Comparison of ENCODE assay signal across 10 mouse cellular contexts in genomic region chr7:80715306-80715705, GRCm38 (mm10). TPM values are rescaled to one million over a fixed set of nuclear protein-coding genes. Genes with fewer than 3 reads are reported as not detected.
DNase-seq lines count a peak whose midpoint lies in the region; ATAC-seq and TF ChIP-seq lines count a peak whose summit lies in the region.
"Had no signal": no experiment of that assay in that cellular context is flagged by ENCODE, and none has a peak within 500 bp of the region (broad histone marks: within the 10 kb centered on the region; RNA-seq: fewer than 3 reads in every experiment).

No protein-coding gene starts in this region.

- H3K9me3 ChIP-seq in kidney, embryonic 16.5 days (ENCODE audit: low read length) = no peaks in the 10 kb centered on the region
- no peaks in the 10 kb centered on the region for H3K9me3 ChIP-seq in kidney, embryonic 14.5 days (ENCODE audit: control insufficient read depth, low read length)
- H3K9me3 ChIP-seq in heart, embryonic 12.5 days (replicated peaks) = no peaks in the 10 kb centered on the region
- H3K9me3 ChIP-seq: midbrain, embryonic 12.5 days had no signal

- no peak overlapping the region for H3K9ac ChIP-seq in kidney, embryonic 16.5 days (replicated peaks; ENCODE audit: low read length)
- no peak overlapping the region for H3K9ac ChIP-seq in kidney, embryonic 14.5 days (ENCODE audit: low read depth, low read length)
- no peak overlapping the region for H3K9ac ChIP-seq in heart, embryonic 12.5 days
- H3K9ac ChIP-seq: midbrain, embryonic 12.5 days had no signal

- TF ChIP-seq CTCF in left cerebral cortex, adult 2 months (IDR thresholded peaks at IDR 0.05) = no peak

- ATAC-seq in kidney, embryonic 16.5 days (ENCODE audit: low FRiP score, low TSS enrichment) = peak; percentile 19; the same call in 1 of the 2 replicates
- ATAC-seq in kidney, embryonic 14.5 days (ENCODE audit: low FRiP score, low TSS enrichment) = no peak
- no peak for ATAC-seq in heart, embryonic 12.5 days (ENCODE audit: insufficient number of reproducible peaks, low FRiP score)

- no peak overlapping the region for H3ac ChIP-seq in myocyte (ENCODE audit: control insufficient read depth, insufficient read length)

- DNase-seq in NIH3T3 (ENCODE audit: low read depth) = peak; percentile 82
- peak; percentile 47 to 50 for DNase-seq in left cerebral cortex, adult 2 months (ENCODE audit: extremely low spot score in 1 of 2, low spot score in 2 of 2)
- DNase-seq in urinary bladder, adult 18-20 months (ENCODE audit: low spot score in 2 of 2) = no peak
- no peak for DNase-seq in spleen, adult 18-20 months
- DNase-seq: gastrocnemius, postnatal 14 days had no signal

- H3K4me2 ChIP-seq in kidney, embryonic 16.5 days (replicated peaks; ENCODE audit: low read depth, low read length) = no peak overlapping the region
- no peak overlapping the region for H3K4me2 ChIP-seq in kidney, embryonic 14.5 days (replicated peaks; ENCODE audit: low read depth, low read length)
- H3K4me2 ChIP-seq in myocyte (ENCODE audit: low read depth) = peak overlapping the region; percentile 29
- no peak overlapping the region for H3K4me2 ChIP-seq in heart, embryonic 12.5 days
- H3K4me2 ChIP-seq: midbrain, embryonic 12.5 days had no signal

- peaks cover 45% of the 10 kb centered on the region for H3K36me3 ChIP-seq in kidney, embryonic 16.5 days (ENCODE audit: insufficient read depth, low read length)
- H3K36me3 ChIP-seq in kidney, embryonic 14.5 days (ENCODE audit: control insufficient read depth, insufficient read depth, low read length) = peaks cover 71% of the 10 kb centered on the region
- H3K36me3 ChIP-seq in myocyte (ENCODE audit: control insufficient read depth, insufficient read depth) = peaks cover 79% of the 10 kb centered on the region
- peaks cover 77% of the 10 kb centered on the region for H3K36me3 ChIP-seq in heart, embryonic 12.5 days

- intact Hi-C loops in left cerebral cortex, adult 2 months (cut with DNase I) = loop anchor here (2.0 kb wide), 1 partner anchor 51 kb away; no protein-coding TSS in a partner anchor

- H3K4me3 ChIP-seq in kidney, embryonic 16.5 days (ENCODE audit: low read length) = no peak overlapping the region
- no peak overlapping the region for H3K4me3 ChIP-seq in kidney, embryonic 14.5 days (ENCODE audit: low read length)
- no peak overlapping the region for H3K4me3 ChIP-seq in left cerebral cortex, adult 2 months
- no peak overlapping the region for H3K4me3 ChIP-seq in myocyte
- H3K4me3 ChIP-seq in heart, embryonic 12.5 days = no peak overlapping the region
- H3K4me3 ChIP-seq: midbrain, embryonic 12.5 days had no signal

- no peak overlapping the region for H3K27ac ChIP-seq in kidney, embryonic 16.5 days (ENCODE audit: low read length)
- H3K27ac ChIP-seq in kidney, embryonic 14.5 days (ENCODE audit: low read depth, low read length) = no peak overlapping the region
- H3K27ac ChIP-seq in left cerebral cortex, adult 2 months = no peak overlapping the region
- H3K27ac ChIP-seq in heart, embryonic 12.5 days (ENCODE audit: poor library complexity, severe bottlenecking) = no peak overlapping the region
- H3K27ac ChIP-seq: midbrain, embryonic 12.5 days had no signal

- no peaks in the 10 kb centered on the region for H3K79me2 ChIP-seq in myocyte (ENCODE audit: control insufficient read depth, insufficient read depth)

- TF ChIP-seq POLR2A in myocyte (IDR thresholded peaks at IDR 0.05; ENCODE audit: insufficient read length, low read depth) = no peak

- H3K27me3 ChIP-seq in kidney, embryonic 16.5 days (ENCODE audit: insufficient read depth, low read length) = no peaks in the 10 kb centered on the region
- H3K27me3 ChIP-seq in kidney, embryonic 14.5 days (ENCODE audit: control insufficient read depth, insufficient read depth, low read length) = no peaks in the 10 kb centered on the region
- no peaks in the 10 kb centered on the region for H3K27me3 ChIP-seq in myocyte (ENCODE audit: control insufficient read depth, insufficient read depth, insufficient read length)
- H3K27me3 ChIP-seq in heart, embryonic 12.5 days (replicated peaks) = no peaks in the 10 kb centered on the region
- H3K27me3 ChIP-seq: midbrain, embryonic 12.5 days had no signal

- WGBS in kidney, embryonic 16.5 days = 77% methylated on average over 7 of the region's 7 CpGs
- 76% methylated on average over 7 of the region's 7 CpGs for WGBS in kidney, embryonic 14.5 days
- WGBS in heart, embryonic 12.5 days = 89% methylated on average over 7 of the region's 7 CpGs

- H3K4me1 ChIP-seq in kidney, embryonic 16.5 days (ENCODE audit: insufficient read depth, low read length) = no peaks in the 10 kb centered on the region
- no peaks in the 10 kb centered on the region for H3K4me1 ChIP-seq in kidney, embryonic 14.5 days (ENCODE audit: control insufficient read depth, insufficient read depth, low read length)
- H3K4me1 ChIP-seq in heart, embryonic 12.5 days (replicated peaks) = no peaks in the 10 kb centered on the region
- H3K4me1 ChIP-seq: midbrain, embryonic 12.5 days had no signal

TF ChIP-seq in myocyte, 11 proteins besides CTCF, POLR2A, EP300 and RAD21:
- TF ChIP-seq E2F4 (IDR thresholded peaks at IDR 0.05; ENCODE audit: insufficient read depth) = no peak
- no peak for TF ChIP-seq CEBPB (IDR thresholded peaks at IDR 0.05; ENCODE audit: insufficient read depth, poor library complexity, severe bottlenecking)
- TF ChIP-seq MYOG (IDR thresholded peaks at IDR 0.05; ENCODE audit: control insufficient read depth in 1 of 3, insufficient read depth in 1 of 3, insufficient read length in 2 of 3, low read depth in 2 of 3) = no peak
- no peak for TF ChIP-seq TCF3 (IDR thresholded peaks at IDR 0.05; ENCODE audit: insufficient read length, low read depth)
- TF ChIP-seq TCF12 (IDR thresholded peaks at IDR 0.05; ENCODE audit: insufficient read depth, poor library complexity, severe bottlenecking) = no peak
- TF ChIP-seq SRF (IDR thresholded peaks at IDR 0.05; ENCODE audit: control insufficient read depth, insufficient read length, low read depth) = no peak
- TF ChIP-seq REST (IDR thresholded peaks at IDR 0.05; ENCODE audit: insufficient read depth, insufficient read length) = no peak
- TF ChIP-seq MYOD1 (IDR thresholded peaks at IDR 0.05; ENCODE audit: control insufficient read depth in 1 of 3, insufficient read length in 2 of 3, low read depth in 2 of 3) = no peak
- TF ChIP-seq POLR2AphosphoS2 (IDR thresholded peaks at IDR 0.05; ENCODE audit: insufficient read length, low read depth) = no peak
- TF ChIP-seq MAX (IDR thresholded peaks at IDR 0.05; ENCODE audit: low read depth) = no peak
- no peak for TF ChIP-seq USF1 (IDR thresholded peaks at IDR 0.05; ENCODE audit: low read depth)

RNA-seq across cellular contexts. Expression of gene Crtc3, which starts 26.6 kb away (rescaled TPM):
- 18.5 and 22.2 TPM in 2 replicates for polyA plus RNA-seq in kidney, embryonic 16.5 days (2015; fragmentation: Nextera tagmentation; extraction: Ambion mirVana)
- 21.1 and 27.3 TPM in 2 replicates for polyA plus RNA-seq in kidney, embryonic 14.5 days (2014; fragmentation: Nextera tagmentation; extraction: Ambion mirVana)
- 10 to 100 TPM; 14.9 to 16.5 TPM for total RNA-seq in left cerebral cortex, adult 2 months (2021)
- polyA plus RNA-seq in myocyte (2012; fragmentation: generic; extraction: Trizol) = 6.4 TPM
- polyA plus RNA-seq in heart, embryonic 12.5 days (2016; fragmentation: Nextera tagmentation; extraction: Ambion mirVana) = 16.7 and 16.9 TPM in 2 replicates

Comparison
In these comparisons a context has a peak if more than half of its experiments do, and no peak if none do; other contexts are left out.
1. DNase-seq: peak in NIH3T3 (single experiment) and left cerebral cortex, adult 2 months (2 of 2); none in urinary bladder, adult 18-20 months (0 of 2) and spleen, adult 18-20 months (0 of 2).